In genomic region chr1:74053068-74053467, GRCm38 (mm10) we compare ENCODE assay signal across 16 mouse cellular contexts.
DNase-seq lines count a peak whose midpoint lies in the region; ATAC-seq and TF ChIP-seq lines count a peak whose summit lies in the region.
"Had no signal": no experiment of that assay in that cellular context is flagged by ENCODE, and none has a peak within 500 bp of the region (broad histone marks: within the 10 kb centered on the region; RNA-seq: fewer than 3 reads in every experiment).

No protein-coding gene starts in this region.

- no peaks in the 10 kb centered on the region for H3K27me3 ChIP-seq in heart, embryonic 16.5 days (ENCODE audit: control insufficient read depth, insufficient read depth, low read length)
- H3K27me3 ChIP-seq: hindbrain, embryonic 12.5 days; midbrain, embryonic 15.5 days had no signal

- H3K4me2 ChIP-seq in heart, embryonic 16.5 days (ENCODE audit: low read depth, low read length) = no peak overlapping the region
- H3K4me2 ChIP-seq: hindbrain, embryonic 12.5 days; midbrain, embryonic 15.5 days had no signal

- WGBS in heart, embryonic 16.5 days = 49% methylated on average over 2 of the region's 2 CpGs

- no peak for TF ChIP-seq CTCF in embryonic fibroblast, embryonic 13.5 days (IDR thresholded peaks at IDR 0.05; ENCODE audit: borderline replicate concordance, insufficient read depth, low read length)

- H3K9me3 ChIP-seq in heart, embryonic 16.5 days (replicated peaks; ENCODE audit: control insufficient read depth, low read length) = no peaks in the 10 kb centered on the region
- H3K9me3 ChIP-seq: hindbrain, embryonic 12.5 days; midbrain, embryonic 15.5 days had no signal

- no peaks in the 10 kb centered on the region for H3K36me3 ChIP-seq in heart, embryonic 16.5 days (ENCODE audit: control insufficient read depth, insufficient read depth)
- H3K36me3 ChIP-seq: hindbrain, embryonic 12.5 days; midbrain, embryonic 15.5 days had no signal

- H3K4me1 ChIP-seq in heart, embryonic 16.5 days (ENCODE audit: control insufficient read depth, insufficient read depth, low read length) = peaks cover 63% of the 10 kb centered on the region
- H3K4me1 ChIP-seq in embryonic fibroblast, embryonic 13.5 days (ENCODE audit: control insufficient read depth, insufficient read depth, low read length) = peaks cover 34% of the 10 kb centered on the region
- H3K4me1 ChIP-seq: midbrain, embryonic 15.5 days had no signal

- H3K4me3 ChIP-seq in heart, embryonic 16.5 days (ENCODE audit: low read length) = no peak overlapping the region
- no peak overlapping the region for H3K4me3 ChIP-seq in embryonic fibroblast, embryonic 13.5 days (ENCODE audit: insufficient read depth, low read length)
- H3K4me3 ChIP-seq: hindbrain, embryonic 12.5 days; midbrain, embryonic 15.5 days had no signal

- TF ChIP-seq POLR2A in embryonic fibroblast, embryonic 13.5 days (IDR thresholded peaks at IDR 0.05; ENCODE audit: low read depth, low read length) = no peak

- peak overlapping the region; percentile 91 for H3K27ac ChIP-seq in heart, embryonic 16.5 days (ENCODE audit: low read length)
- peak overlapping the region; percentile 32 for H3K27ac ChIP-seq in embryonic fibroblast, embryonic 13.5 days (ENCODE audit: insufficient read depth, low read length)
- H3K27ac ChIP-seq: hindbrain, embryonic 12.5 days; midbrain, embryonic 15.5 days had no signal

- DNase-seq in heart, adult 18-20 months = no peak
- no peak for DNase-seq in cerebellum, adult 9-11 months
- DNase-seq in gastrocnemius, adult 18-20 months (ENCODE audit: low spot score) = no peak
- DNase-seq: adrenal gland, postnatal 25 days; cerebellum, adult 2 months; gastrocnemius, postnatal 36 days; liver; lung, adult 2 months had no signal

- no peak for ATAC-seq in heart, embryonic 16.5 days (replicated peaks; ENCODE audit: extremely low read depth, insufficient read depth, low FRiP score)
- peak; percentile 59 for ATAC-seq in common myeloid progenitor, adult 5-6 weeks (replicated peaks; ENCODE audit: low read depth, poor library complexity, severe bottlenecking)
- peak; percentile 63 for ATAC-seq in megakaryocyte progenitor cell, adult 5-6 weeks (replicated peaks; ENCODE audit: poor library complexity)
- ATAC-seq: forebrain, embryonic 14.5 days; inflammation-experienced regulatory T-cells, adult 6 months; midbrain, embryonic 15.5 days had no signal

- H3K9ac ChIP-seq in heart, embryonic 16.5 days (ENCODE audit: low read length) = peak overlapping the region; percentile 53; the same call in 1 of the 2 replicates
- H3K9ac ChIP-seq: hindbrain, embryonic 12.5 days; midbrain, embryonic 15.5 days had no signal
